Mouse (Mus musculus) hindbrain, embryonic 13.5 days (tissue): Measurements from ENCODE around the gene Hivep3. TPM values are rescaled to one million over a fixed set of nuclear protein-coding genes. Genes with fewer than 3 reads are reported as not detected.

Experiments
- ATAC-seq: fragments of 200-750 bp; cut with Nextera tagmentation; 2 replicates; pipeline ENCODE4 v1.8.0; 2017; ENCODE audit warnings: moderate TSS enrichment; ENCODE audit not compliant: low FRiP score
- H3K27ac ChIP-seq: fragments of 300-500 bp; sonication (generic); 2 replicates; pipeline ENCODE4 v1.5.1; 2015; ENCODE audit warnings: inconsistent platforms, mild to moderate bottlenecking, moderate library complexity
- H3K27me3 ChIP-seq: fragments of 300-500 bp; sonication (generic); 2 replicates; pipeline ENCODE4 v1.6.1; 2015; ENCODE audit warnings: mild to moderate bottlenecking, inconsistent platforms
- H3K36me3 ChIP-seq: fragments of 300-500 bp; sonication (generic); 2 replicates; pipeline ENCODE4 v1.6.1; 2015; ENCODE audit warnings: mild to moderate bottlenecking, inconsistent platforms
- H3K4me1 ChIP-seq: fragments of 300-500 bp; sonication (generic); replicated peaks from 2 replicates; pipeline ENCODE4 v1.6.1; 2015; ENCODE audit warnings: inconsistent platforms
- H3K4me2 ChIP-seq: fragments of 300-500 bp; sonication (generic); 2 replicates; pipeline ENCODE4 v1.6.1; 2015; ENCODE audit warnings: inconsistent platforms, mild to moderate bottlenecking, moderate library complexity
- H3K4me3 ChIP-seq: fragments of 300-500 bp; sonication (generic); 2 replicates; pipeline ENCODE4 v1.5.1; 2015; ENCODE audit warnings: mild to moderate bottlenecking, inconsistent platforms
- H3K9ac ChIP-seq: fragments of 300-500 bp; sonication (generic); 2 replicates; pipeline ENCODE4 v1.6.1; 2015; ENCODE audit warnings: mild to moderate bottlenecking, inconsistent platforms
- H3K9me3 ChIP-seq: fragments of 300-500 bp; sonication (generic); 2 replicates; pipeline ENCODE4 v1.6.1; 2016; ENCODE audit warnings: inconsistent platforms
- WGBS: fragments of 180-500 bp; shearing (Covaris S2); methylation state at CpG from one replicate; pipeline ENCODE4 v1.1.7; 2015; 5-methylcytosine and 5-hydroxymethylcytosine counted together
- polyA plus RNA-seq: library from polyadenylated mRNA; unstranded; fragments of >200 nt; fragmentation: Nextera tagmentation; extraction: Ambion mirVana; gene quantifications from 2 replicates; pipeline ENCODE4 v1.2.1, GENCODE M21; 2015

Hivep3 gene
- polyA plus RNA-seq, 1 experiment from 2014 or later, result 12.8 TPM

DNA sequence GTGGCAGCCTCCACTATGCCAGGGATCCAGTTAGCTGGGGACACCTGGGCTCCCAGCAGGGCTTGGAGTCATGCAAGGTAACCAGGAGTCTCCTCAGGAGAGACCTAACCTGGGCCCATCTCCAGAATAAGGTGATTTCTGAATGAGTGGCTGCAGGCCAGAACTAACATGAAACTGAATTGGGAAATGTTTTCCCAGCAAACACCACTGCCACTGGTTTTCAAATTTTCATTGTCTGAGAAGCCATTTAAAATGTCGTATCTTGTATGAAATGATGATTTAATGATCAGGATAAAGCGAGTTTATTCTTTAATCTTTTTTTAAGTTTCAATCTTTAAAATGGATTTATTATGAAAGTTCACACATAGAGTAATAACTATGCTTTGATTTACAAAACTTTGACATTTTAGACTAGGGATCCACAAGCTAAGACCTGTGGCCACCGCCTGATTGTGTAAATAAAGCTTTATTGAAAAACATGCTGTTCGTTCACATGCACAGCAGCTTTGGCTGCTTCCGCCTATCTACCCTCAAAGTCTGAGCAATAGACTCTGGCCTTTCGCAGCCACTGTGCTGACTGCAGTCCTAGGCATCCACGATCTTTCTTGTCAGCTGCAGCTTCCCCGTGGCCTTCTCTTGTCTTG is 334.1 kb downstream of the Hivep3 start:
- Histone ChIP-seq H3K4me2 (no peak overlapping the region), H3K4me3 (no peak overlapping the region), H3K27ac (peak overlapping the region; percentile 12; the same call in 1 of the 2 replicates), H3K9ac (no peak overlapping the region), H3K4me1 (peaks cover 7% of the 10 kb centered on the region), H3K36me3 (no peaks in the 10 kb centered on the region), H3K9me3 (no peaks in the 10 kb centered on the region), H3K27me3 (no peaks in the 10 kb centered on the region)
- ATAC-seq, result no peak
- WGBS, result 88% methylated on average over 8 of the region's 8 CpGs

DNA sequence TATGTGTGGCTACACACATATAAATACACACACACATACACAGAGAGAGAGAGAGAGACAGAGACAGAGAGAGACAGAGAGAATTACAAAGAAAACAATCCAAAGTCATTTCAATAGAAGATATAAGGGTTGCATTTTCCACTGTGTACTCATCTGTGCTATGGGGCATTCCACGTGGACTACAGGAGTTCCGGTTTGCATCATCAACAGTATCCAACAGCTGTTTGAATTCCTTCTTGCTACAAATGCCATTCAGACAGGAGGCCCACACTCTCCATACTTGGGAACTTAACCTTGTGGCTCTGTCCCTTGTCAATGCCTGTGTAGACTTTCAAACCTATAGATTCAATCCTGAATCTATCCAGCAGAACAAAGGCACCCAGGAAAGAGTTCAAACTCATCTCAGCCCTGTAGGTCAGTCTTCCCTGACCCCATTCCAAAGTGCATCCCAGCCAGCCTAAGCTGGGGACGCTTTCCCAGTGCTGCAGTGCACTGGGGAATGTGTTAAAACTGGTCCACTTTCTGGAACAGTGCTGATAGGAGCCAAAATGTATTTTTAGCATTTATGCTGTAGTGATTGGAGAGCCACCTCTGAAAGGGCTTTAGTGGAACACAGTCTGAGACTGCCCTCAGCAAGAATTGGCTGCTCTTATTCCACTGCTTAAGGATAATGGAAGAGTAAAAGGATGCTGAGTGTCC is 335.4 kb downstream of the Hivep3 start:
- H3K9me3 ChIP-seq, result no peaks in the 10 kb centered on the region
- no peak for ATAC-seq
- 80% methylated on average over 3 of the region's 3 CpGs for WGBS
- H3K4me2 ChIP-seq, result no peak overlapping the region
- H3K27ac ChIP-seq, result no peak overlapping the region
- H3K27me3 ChIP-seq, result no peaks in the 10 kb centered on the region
- no peak overlapping the region for H3K9ac ChIP-seq
- peaks cover 12% of the 10 kb centered on the region for H3K4me1 ChIP-seq
- H3K36me3 ChIP-seq, result no peaks in the 10 kb centered on the region
- no peak overlapping the region for H3K4me3 ChIP-seq

- WGBS, result 91% methylated on average over 3 of the region's 3 CpGs
- peaks cover 16% of the 10 kb centered on the region for H3K4me1 ChIP-seq
- ATAC-seq, result no peak
These were observed 336.0 kb downstream of the Hivep3 start for GRCm38 (mm10) chr4:120069582-120069980.

GRCm38 (mm10) chr4:120071411-120071810 is 337.8 kb downstream of the Hivep3 start:
- Histone ChIP-seq H3K9ac (no peak overlapping the region), H3K4me3 (no peak overlapping the region), H3K4me2 (no peak overlapping the region), H3K27ac (no peak overlapping the region), H3K36me3 (no peaks in the 10 kb centered on the region), H3K9me3 (no peaks in the 10 kb centered on the region), H3K4me1 (peaks cover 16% of the 10 kb centered on the region), H3K27me3 (no peaks in the 10 kb centered on the region)
- ATAC-seq, result no peak
- WGBS, result 79% methylated on average over 3 of the region's 3 CpGs

More at GRCm38 (mm10) chr4:120069582-120069980, 336.0 kb downstream of the Hivep3 start:
- no peaks in the 10 kb centered on the region for H3K27me3 ChIP-seq
- no peak overlapping the region for H3K4me2 ChIP-seq
- H3K9ac ChIP-seq, result no peak overlapping the region
- H3K27ac ChIP-seq, result no peak overlapping the region
- no peaks in the 10 kb centered on the region for H3K9me3 ChIP-seq
- H3K4me3 ChIP-seq, result no peak overlapping the region
- H3K36me3 ChIP-seq, result no peaks in the 10 kb centered on the region

DNA sequence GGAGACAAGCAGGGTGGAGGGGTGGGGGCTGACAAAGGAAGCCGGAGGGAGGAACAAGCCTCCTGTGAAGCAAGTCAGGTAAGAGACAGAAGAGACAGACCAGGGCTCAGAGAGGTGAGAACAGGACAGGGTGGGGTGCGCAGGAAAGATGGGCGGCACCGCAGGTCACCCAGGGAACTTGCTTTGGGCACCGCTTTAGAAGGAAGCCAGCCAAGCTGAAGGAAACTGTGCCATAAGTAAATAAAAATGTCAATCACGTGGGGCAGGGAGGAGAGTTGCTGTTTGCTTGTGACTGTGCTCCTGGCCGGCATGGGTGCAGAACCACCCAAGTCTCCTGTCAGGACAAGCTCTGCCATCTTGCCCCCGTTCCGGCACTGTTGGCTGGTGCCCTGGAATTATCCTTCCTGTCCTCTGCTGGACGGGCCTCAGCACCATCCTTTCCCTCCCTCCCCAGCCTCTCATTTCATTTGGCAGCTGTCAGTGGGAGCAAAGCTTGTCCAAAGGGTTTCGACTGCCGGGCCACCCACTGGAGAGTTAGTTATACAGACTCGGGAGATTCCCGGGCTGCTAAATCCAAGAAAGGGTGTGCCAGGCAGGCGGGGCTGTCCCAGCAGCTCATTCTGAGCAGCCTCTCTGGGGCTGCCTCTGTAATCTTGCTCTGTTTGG is 338.4 kb downstream of the Hivep3 start:
- H3K4me3 ChIP-seq, result no peak overlapping the region
- ATAC-seq, result no peak
- 0 out of 2 replicates have a peak overlapping the region, but pooled peaks have one; percentile 9 for H3K9ac ChIP-seq
- 65% methylated on average over 15 of the region's 15 CpGs for WGBS
- no peaks in the 10 kb centered on the region for H3K27me3 ChIP-seq
- H3K27ac ChIP-seq, result no peak overlapping the region
- no peak overlapping the region for H3K4me2 ChIP-seq
- no peaks in the 10 kb centered on the region for H3K9me3 ChIP-seq
- H3K4me1 ChIP-seq, result peaks cover 15% of the 10 kb centered on the region
- no peaks in the 10 kb centered on the region for H3K36me3 ChIP-seq

- 53% methylated on average over 5 of the region's 5 CpGs for WGBS
- H3K27ac ChIP-seq, result peak overlapping the region; percentile 36
- ATAC-seq, result peak; percentile 59
These were observed 340.5 kb downstream of the Hivep3 start for GRCm38 (mm10) chr4:120074061-120074460.

DNA sequence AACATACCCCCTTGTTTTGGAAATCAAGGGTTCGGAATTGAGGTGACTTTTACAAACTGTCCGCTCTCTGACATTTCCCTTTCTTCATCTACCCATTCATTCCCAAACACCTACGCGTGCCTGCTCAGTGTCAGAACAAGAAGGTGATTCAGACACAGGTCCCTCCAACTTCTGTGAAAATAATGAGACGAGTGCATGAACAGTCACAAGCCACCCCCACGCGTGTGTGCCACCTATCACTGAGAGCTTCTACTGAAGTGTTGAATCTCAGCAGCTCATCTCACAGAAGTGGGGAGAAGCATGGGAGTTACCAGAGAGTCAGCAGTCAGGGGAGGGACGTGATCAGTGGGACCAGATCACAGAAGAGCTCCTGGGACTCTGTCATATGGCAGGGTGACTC is 343.7 kb downstream of the Hivep3 start:
- peaks cover 10% of the 10 kb centered on the region for H3K4me1 ChIP-seq
- no peaks in the 10 kb centered on the region for H3K36me3 ChIP-seq
- H3K27me3 ChIP-seq, result no peaks in the 10 kb centered on the region
- no peak overlapping the region for H3K9ac ChIP-seq
- no peaks in the 10 kb centered on the region for H3K9me3 ChIP-seq
- H3K27ac ChIP-seq, result no peak overlapping the region
- H3K4me3 ChIP-seq, result no peak overlapping the region
- 90% methylated on average over 8 of the region's 8 CpGs for WGBS
- H3K4me2 ChIP-seq, result no peak overlapping the region
- no peak for ATAC-seq

More at GRCm38 (mm10) chr4:120074061-120074460, 340.5 kb downstream of the Hivep3 start:
- Histone ChIP-seq H3K9ac (no peak overlapping the region), H3K4me2 (no peak overlapping the region), H3K4me3 (no peak overlapping the region), H3K4me1 (peaks cover 10% of the 10 kb centered on the region), H3K36me3 (no peaks in the 10 kb centered on the region), H3K9me3 (no peaks in the 10 kb centered on the region), H3K27me3 (no peaks in the 10 kb centered on the region)

DNA sequence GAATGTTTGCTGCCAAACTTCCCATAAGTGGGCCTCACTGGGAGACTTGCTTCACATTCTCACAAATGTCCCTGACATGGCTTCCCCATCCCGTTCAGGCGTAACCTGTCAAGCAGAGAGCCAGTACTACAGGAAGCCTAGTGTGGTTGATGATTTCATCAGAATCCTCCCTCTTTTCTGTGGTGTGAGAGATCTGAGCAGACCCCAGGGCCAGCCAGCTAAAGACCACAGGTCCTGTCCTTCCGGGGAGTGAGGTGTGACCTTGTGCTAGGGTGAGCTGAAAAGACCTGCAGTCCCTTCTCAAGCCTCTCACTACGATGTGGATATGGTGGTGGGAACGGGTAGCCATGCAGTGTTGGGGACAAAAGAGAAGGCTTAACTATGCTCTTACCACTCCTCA is 348.9 kb downstream of the Hivep3 start:
- H3K4me3 ChIP-seq, result no peak overlapping the region
- no peaks in the 10 kb centered on the region for H3K36me3 ChIP-seq
- WGBS, result 86% methylated on average over 5 of the region's 5 CpGs
- no peak overlapping the region for H3K27ac ChIP-seq
- H3K9ac ChIP-seq, result no peak overlapping the region
- H3K9me3 ChIP-seq, result no peaks in the 10 kb centered on the region
- no peak for ATAC-seq
- H3K27me3 ChIP-seq, result no peaks in the 10 kb centered on the region
- no peaks in the 10 kb centered on the region for H3K4me1 ChIP-seq
- no peak overlapping the region for H3K4me2 ChIP-seq

DNA sequence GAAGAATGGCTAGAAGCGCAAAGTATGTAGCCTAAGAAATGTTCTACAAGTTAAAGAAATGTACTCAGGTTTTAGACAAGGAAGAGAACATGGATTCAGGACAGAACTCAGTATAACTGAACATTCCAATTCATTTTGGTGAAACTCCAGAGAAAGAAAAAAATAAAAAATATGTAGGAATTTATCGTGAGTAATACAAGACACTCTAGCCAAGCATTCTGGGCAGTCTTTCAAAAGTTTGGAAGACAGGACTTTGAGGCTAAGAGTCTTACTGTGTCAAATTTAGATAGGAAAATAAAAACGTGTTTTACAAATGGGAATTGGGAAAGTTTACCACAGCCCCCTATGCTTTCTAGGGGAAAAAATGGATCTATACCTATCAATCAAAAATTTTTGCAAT is 350.1 kb downstream of the Hivep3 start:
- no peak overlapping the region for H3K4me3 ChIP-seq
- 86% methylated on average over 3 of the region's 3 CpGs for WGBS
- H3K9me3 ChIP-seq, result no peaks in the 10 kb centered on the region
- no peaks in the 10 kb centered on the region for H3K4me1 ChIP-seq
- no peak overlapping the region for H3K4me2 ChIP-seq
- no peak overlapping the region for H3K27ac ChIP-seq
- no peak for ATAC-seq
- no peaks in the 10 kb centered on the region for H3K27me3 ChIP-seq
- no peaks in the 10 kb centered on the region for H3K36me3 ChIP-seq
- no peak overlapping the region for H3K9ac ChIP-seq

DNA sequence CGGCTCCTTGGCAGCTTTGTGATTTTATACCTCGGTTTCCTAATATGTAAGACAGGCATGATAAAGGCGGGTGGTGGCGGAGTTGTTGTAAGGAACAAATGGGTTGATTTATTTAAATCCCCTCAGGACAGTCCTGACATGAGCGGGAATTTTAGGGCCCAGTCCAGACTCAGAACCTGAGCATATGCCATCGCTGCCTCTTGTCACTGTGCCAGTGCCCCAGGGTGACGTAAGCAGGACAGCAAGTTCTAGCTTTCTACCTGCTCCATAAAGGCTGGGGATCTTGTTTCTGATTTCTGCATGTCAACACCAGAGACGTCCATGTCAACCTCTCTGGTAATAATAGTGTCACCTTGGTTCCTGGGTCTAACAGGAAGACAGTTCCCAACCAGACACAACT is 356.0 kb downstream of the Hivep3 start:
- Histone ChIP-seq H3K27ac (no peak overlapping the region), H3K4me2 (no peak overlapping the region), H3K36me3 (no peaks in the 10 kb centered on the region; the same call in 1 of the 2 replicates), H3K4me3 (no peak overlapping the region), H3K27me3 (no peaks in the 10 kb centered on the region), H3K9me3 (no peaks in the 10 kb centered on the region), H3K4me1 (peaks cover 5% of the 10 kb centered on the region; the same call in 1 of the 2 replicates), H3K9ac (no peak overlapping the region)
- WGBS, result 83% methylated on average over 8 of the region's 8 CpGs
- no peak for ATAC-seq

- Histone ChIP-seq H3K36me3 (peaks cover 22% of the 10 kb centered on the region), H3K4me3 (no peak overlapping the region), H3K4me1 (peaks cover 5% of the 10 kb centered on the region; the same call in 1 of the 2 replicates), H3K9me3 (no peaks in the 10 kb centered on the region), H3K27me3 (no peaks in the 10 kb centered on the region), H3K4me2 (no peak overlapping the region), H3K9ac (no peak overlapping the region), H3K27ac (no peak overlapping the region)
- no peak for ATAC-seq
- WGBS, result 86% methylated on average over 1 of the region's 1 CpGs
These were observed 358.6 kb downstream of the Hivep3 start for GRCm38 (mm10) chr4:120091997-120092783.

- H3K27me3 ChIP-seq, result no peaks in the 10 kb centered on the region
- 88% methylated on average over 19 of the region's 19 CpGs for WGBS
- H3K9me3 ChIP-seq, result peaks cover 17% of the 10 kb centered on the region
- no peak for ATAC-seq
- no peak overlapping the region for H3K27ac ChIP-seq
- no peak overlapping the region for H3K4me3 ChIP-seq
- peaks cover 44% of the 10 kb centered on the region for H3K36me3 ChIP-seq
- H3K4me2 ChIP-seq, result no peak overlapping the region
- H3K4me1 ChIP-seq, result no peaks in the 10 kb centered on the region
- no peak overlapping the region for H3K9ac ChIP-seq
These were observed 363.4 kb downstream of the Hivep3 start for GRCm38 (mm10) chr4:120096935-120097334.
